Comparison of ENCODE assay signal across 13 mouse cellular contexts in genomic region chr19:7302493-7302797, GRCm38 (mm10). TPM values are rescaled to one million over a fixed set of nuclear protein-coding genes. Genes with fewer than 3 reads are reported as not detected.
DNase-seq lines count a peak whose midpoint lies in the region; ATAC-seq and TF ChIP-seq lines count a peak whose summit lies in the region.
"Had no signal": no experiment of that assay in that cellular context is flagged by ENCODE, and none has a peak within 500 bp of the region (broad histone marks: within the 10 kb centered on the region; RNA-seq: fewer than 3 reads in every experiment).

No protein-coding gene starts in this region.

- H3K79me2 ChIP-seq in heart, adult 2 months (replicated peaks; ENCODE audit: control insufficient read depth, insufficient read depth, low read length), result 0 out of 2 replicates have a peak, but pooled peaks cover 2% of the 10 kb centered on the region

- peaks cover 27% of the 10 kb centered on the region for H3K4me1 ChIP-seq in heart, adult 2 months (ENCODE audit: control insufficient read depth, insufficient read depth, low read length)
- H3K4me1 ChIP-seq in heart, embryonic 12.5 days (replicated peaks), result peaks cover 61% of the 10 kb centered on the region
- peaks cover 13% of the 10 kb centered on the region for H3K4me1 ChIP-seq in lung, postnatal 0 days (ENCODE audit: insufficient read depth, low read depth, low read length)
- peaks cover 38% of the 10 kb centered on the region for H3K4me1 ChIP-seq in stomach, embryonic 15.5 days

- no peak overlapping the region for H3K4me2 ChIP-seq in heart, embryonic 12.5 days
- no peak overlapping the region for H3K4me2 ChIP-seq in lung, postnatal 0 days (replicated peaks; ENCODE audit: low read depth, low read length)
- no peak overlapping the region for H3K4me2 ChIP-seq in stomach, embryonic 15.5 days
- H3K4me2 ChIP-seq: liver, embryonic 13.5 days; neural tube, embryonic 12.5 days had no signal

- no peak for TF ChIP-seq EP300 in heart, adult 2 months (IDR thresholded peaks at IDR 0.05; ENCODE audit: insufficient read depth, low read depth, low read length)
- TF ChIP-seq EP300 in lung, postnatal 0 days (IDR thresholded peaks at IDR 0.05), result no peak

- no peak overlapping the region for H3K9ac ChIP-seq in heart, adult 2 months (ENCODE audit: low read depth, low read length)
- no peak overlapping the region for H3K9ac ChIP-seq in heart, embryonic 12.5 days
- H3K9ac ChIP-seq in lung, postnatal 0 days (replicated peaks; ENCODE audit: low read depth), result no peak overlapping the region
- H3K9ac ChIP-seq in stomach, embryonic 15.5 days, result no peak overlapping the region
- H3K9ac ChIP-seq: liver, embryonic 13.5 days; neural tube, embryonic 12.5 days had no signal

- TF ChIP-seq POLR2A in heart, adult 2 months (IDR thresholded peaks at IDR 0.05; ENCODE audit: insufficient read depth, low read depth, low read length), result no peak

- TF ChIP-seq CTCF in heart, adult 2 months (IDR thresholded peaks at IDR 0.05), result no peak
- no peak for TF ChIP-seq CTCF in lung, postnatal 0 days (IDR thresholded peaks at IDR 0.05)

- H3K9me3 ChIP-seq in heart, embryonic 12.5 days (replicated peaks), result no peaks in the 10 kb centered on the region
- no peaks in the 10 kb centered on the region for H3K9me3 ChIP-seq in lung, postnatal 0 days (ENCODE audit: low read length)
- H3K9me3 ChIP-seq in stomach, embryonic 15.5 days, result no peaks in the 10 kb centered on the region
- H3K9me3 ChIP-seq: liver, embryonic 13.5 days; neural tube, embryonic 12.5 days had no signal

- H3K27ac ChIP-seq in heart, adult 2 months, result peak overlapping the region; percentile 56
- H3K27ac ChIP-seq in heart, embryonic 12.5 days (ENCODE audit: poor library complexity, severe bottlenecking), result no peak overlapping the region
- peak overlapping the region; percentile 27 for H3K27ac ChIP-seq in lung, postnatal 0 days (ENCODE audit: low read length)
- peak overlapping the region; percentile 63; the same call in 1 of the 2 replicates for H3K27ac ChIP-seq in stomach, embryonic 15.5 days
- H3K27ac ChIP-seq: liver, embryonic 13.5 days; neural tube, embryonic 12.5 days had no signal

- H3K4me3 ChIP-seq in heart, adult 2 months, result no peak overlapping the region
- no peak overlapping the region for H3K4me3 ChIP-seq in heart, embryonic 12.5 days
- H3K4me3 ChIP-seq in lung, postnatal 0 days (ENCODE audit: low read depth, low read length), result no peak overlapping the region
- H3K4me3 ChIP-seq in stomach, embryonic 15.5 days (replicated peaks), result no peak overlapping the region
- H3K4me3 ChIP-seq: liver, embryonic 13.5 days; neural tube, embryonic 12.5 days had no signal

- H3K36me3 ChIP-seq in heart, adult 2 months (ENCODE audit: control insufficient read depth, insufficient read depth, low read length), result peaks cover 6% of the 10 kb centered on the region; the same call in 1 of the 2 replicates
- H3K36me3 ChIP-seq in heart, embryonic 12.5 days, result peaks cover 3% of the 10 kb centered on the region
- no peaks in the 10 kb centered on the region for H3K36me3 ChIP-seq in lung, postnatal 0 days (ENCODE audit: insufficient read depth, low read length)
- no peaks in the 10 kb centered on the region for H3K36me3 ChIP-seq in stomach, embryonic 15.5 days
- H3K36me3 ChIP-seq: liver, embryonic 13.5 days had no signal

- WGBS in heart, adult 2 months, result 18% methylated on average over 1 of the region's 1 CpGs
- WGBS in heart, embryonic 12.5 days, result 59% methylated on average over 1 of the region's 1 CpGs
- 62% methylated on average over 1 of the region's 1 CpGs for WGBS in lung, postnatal 0 days
- WGBS in stomach, embryonic 15.5 days, result 42% methylated on average over 1 of the region's 1 CpGs

- DNase-seq in heart, adult 2 months, result peak in 1 of 2 experiments; percentile 36
- DNase-seq in lung, postnatal 0 days (ENCODE audit: low spot score), result no peak
- no peak for DNase-seq in lung, postnatal 14 days
- DNase-seq in kidney, adult 9 months, result peak; percentile 88
- DNase-seq in MN1 (ENCODE audit: low spot score), result no peak
- DNase-seq: layer of hippocampus, postnatal 36 days; liver, embryonic 13.5 days had no signal

- ATAC-seq in heart, embryonic 12.5 days (ENCODE audit: insufficient number of reproducible peaks, low FRiP score), result no peak
- ATAC-seq in lung, postnatal 0 days, result peak; percentile 16; the same call in 1 of the 2 replicates
- no peak for ATAC-seq in stomach, embryonic 15.5 days (ENCODE audit: insufficient read depth, low FRiP score, low read depth)
- no peak for ATAC-seq in CD4-positive, CD25-positive, alpha-beta regulatory T cell, adult 4 months
- ATAC-seq: forebrain, embryonic 16.5 days; hindbrain, embryonic 16.5 days had no signal

- H3K27me3 ChIP-seq in heart, adult 2 months (ENCODE audit: control insufficient read depth, insufficient read depth, low read length), result no peaks in the 10 kb centered on the region
- no peaks in the 10 kb centered on the region for H3K27me3 ChIP-seq in heart, embryonic 12.5 days (replicated peaks)
- H3K27me3 ChIP-seq in lung, postnatal 0 days (replicated peaks; ENCODE audit: insufficient read depth, low read length), result no peaks in the 10 kb centered on the region
- H3K27me3 ChIP-seq in stomach, embryonic 15.5 days (replicated peaks), result no peaks in the 10 kb centered on the region
- H3K27me3 ChIP-seq: liver, embryonic 13.5 days; neural tube, embryonic 12.5 days had no signal

- intact Hi-C loops in heart, adult 2 months (cut with DNase I), result no loop called here

RNA-seq across cellular contexts. Expression of gene Rcor2, which starts 35.3 kb away (rescaled TPM):
- 1 to 10 TPM; 5.7 to 7.6 TPM for total RNA-seq in heart, adult 2 months (2021)
- polyA plus RNA-seq in heart, adult 2 months (2012; rRNA removed), result 11.6 and 12.7 TPM in 2 replicates
- 16.3 and 16.5 TPM in 2 replicates for polyA plus RNA-seq in heart, embryonic 12.5 days (2016; fragmentation: Nextera tagmentation; extraction: Ambion mirVana)
- polyA plus RNA-seq in lung, postnatal 0 days (2015; fragmentation: Nextera tagmentation; extraction: Ambion mirVana), result 1.3 and 1.5 TPM in 2 replicates
- polyA plus RNA-seq in stomach, embryonic 15.5 days (2015; fragmentation: Nextera tagmentation; extraction: Ambion mirVana), result 13.4 and 15.0 TPM in 2 replicates
- polyA plus RNA-seq in CD4-positive, CD25-positive, alpha-beta regulatory T cell, adult 4 months (2017; shearing (Covaris generic)), result under 1 TPM in 1 of 2 experiments, not detected in 1; 0.42 TPM

RNA-seq across cellular contexts. Expression of gene Mark2, which starts 39.2 kb away (rescaled TPM):
- total RNA-seq in heart, adult 2 months (2021), result 10 to 100 TPM; 46.2 to 53.8 TPM
- 53.1 and 56.7 TPM in 2 replicates for polyA plus RNA-seq in heart, adult 2 months (2012; rRNA removed)
- 40.8 and 49.3 TPM in 2 replicates for polyA plus RNA-seq in heart, embryonic 12.5 days (2016; fragmentation: Nextera tagmentation; extraction: Ambion mirVana)
- 29.8 and 35.9 TPM in 2 replicates for polyA plus RNA-seq in lung, postnatal 0 days (2015; fragmentation: Nextera tagmentation; extraction: Ambion mirVana)
- polyA plus RNA-seq in stomach, embryonic 15.5 days (2015; fragmentation: Nextera tagmentation; extraction: Ambion mirVana), result 55.7 and 57.7 TPM in 2 replicates
- polyA plus RNA-seq in CD4-positive, CD25-positive, alpha-beta regulatory T cell, adult 4 months (2017; shearing (Covaris generic)), result 10 to 100 TPM; 53.0 to 75.8 TPM
